Comparison of ENCODE assay signal across 28 mouse cellular contexts in the genomic region with DNA sequence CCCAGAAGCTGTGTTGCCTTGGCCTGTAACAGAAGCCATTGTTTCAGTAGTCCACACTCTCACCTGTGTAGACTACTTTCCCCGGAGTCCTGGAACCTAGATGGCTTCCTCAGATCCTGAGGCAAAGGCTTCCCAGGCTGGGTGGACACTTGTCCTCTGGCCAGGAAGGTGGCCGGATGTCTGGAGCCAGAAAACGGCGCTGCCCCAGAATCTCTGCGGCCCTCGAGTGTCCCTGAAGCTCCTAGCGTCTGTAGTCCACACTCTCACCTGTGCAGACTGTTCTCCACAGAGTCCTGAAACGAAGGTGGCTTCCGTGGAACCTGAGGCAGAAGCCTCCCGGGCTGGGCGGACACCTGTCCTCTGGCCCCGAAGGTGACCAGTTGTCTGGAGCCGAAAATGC. TPM values are rescaled to one million over a fixed set of nuclear protein-coding genes. Genes with fewer than 3 reads are reported as not detected.
"Had no signal": no experiment of that assay in that cellular context is flagged by ENCODE, and none has a peak within 500 bp of the region (broad histone marks: within the 10 kb centered on the region; RNA-seq: fewer than 3 reads in every experiment).

No protein-coding gene starts in this region.

RNA-seq across cellular contexts. Expression of a gene that starts 30.1 kb away (rescaled TPM):
- total RNA-seq: heart, postnatal 36 days; hematopoietic stem cell, adult 5-6 weeks; hindbrain, postnatal 0 days; left cerebral cortex, adult 18-20 months had no signal
- polyA plus RNA-seq: heart, embryonic 11.5 days; heart, embryonic 12.5 days; heart, embryonic 13.5 days; heart, embryonic 14.5 days; heart, embryonic 15.5 days; heart, embryonic 16.5 days; heart, postnatal 0 days; hindbrain, embryonic 10.5 days; hindbrain, embryonic 11.5 days; hindbrain, embryonic 12.5 days; hindbrain, embryonic 13.5 days; hindbrain, embryonic 14.5 days; hindbrain, embryonic 15.5 days; hindbrain, embryonic 16.5 days; hindbrain, postnatal 0 days; inflammation-experienced regulatory T-cells, adult 6 months; intestine, embryonic 14.5 days; intestine, embryonic 15.5 days; intestine, embryonic 16.5 days; intestine, postnatal 0 days; kidney, adult 2 months; kidney, embryonic 14.5 days; kidney, embryonic 15.5 days; kidney, embryonic 16.5 days; large intestine, adult 2 months had no signal
